Mouse (Mus musculus) liver, postnatal 0 days (tissue): ENCODE data around the gene Fbxl18.

Experiments
- CTCF ChIP-seq: sonication (generic); IDR thresholded peaks from 2 replicates; pipeline ENCODE4 v1.5.1; 2016; ENCODE audit warnings: antibody characterized with exemption, low read depth
- EP300 ChIP-seq: IDR thresholded peaks from 2 replicates; pipeline ENCODE4 v1.6.1; 2016; ENCODE audit warnings: antibody characterized with exemption, low read depth, mild to moderate bottlenecking

GRCm38 (mm10) chr5:142853585-142853984, 41.6 kb downstream of the Fbxl18 start:
- TF ChIP-seq EP300 = no peak
- TF ChIP-seq CTCF = no peak
